Mouse (Mus musculus): ENCODE data around the gene Alk. TPM values are rescaled to one million over a fixed set of nuclear protein-coding genes. Genes with fewer than 3 reads are reported as not detected.

Gene Alk
- polyA plus RNA-seq, 1 experiment from 2014 or later: 0.43 TPM

DNA sequence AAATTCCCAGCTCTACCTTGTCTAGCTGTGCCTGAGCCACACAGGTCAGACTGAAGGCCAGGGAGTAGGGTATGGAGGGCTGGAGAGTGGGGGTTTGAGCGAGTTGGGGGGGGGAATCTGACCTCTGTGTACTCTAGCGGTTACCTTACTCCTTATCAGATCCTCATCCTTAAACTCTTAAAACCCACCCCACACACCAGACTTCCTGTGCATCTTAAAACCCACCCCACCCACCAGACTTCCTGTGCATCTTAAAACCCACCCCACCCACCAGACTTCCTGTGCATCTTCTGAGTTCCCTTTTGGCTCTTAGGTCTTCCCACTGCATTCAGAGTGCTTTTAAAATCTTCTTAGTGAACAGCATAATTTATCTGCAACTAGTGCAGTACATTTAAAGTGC, 422.0 kb downstream of the Alk start:
- H3K9me3 ChIP-seq (replicated peaks): no peaks in the 10 kb centered on the region
- no peak for ATAC-seq (ENCODE audit: insufficient number of reproducible peaks, low FRiP score)

DNA sequence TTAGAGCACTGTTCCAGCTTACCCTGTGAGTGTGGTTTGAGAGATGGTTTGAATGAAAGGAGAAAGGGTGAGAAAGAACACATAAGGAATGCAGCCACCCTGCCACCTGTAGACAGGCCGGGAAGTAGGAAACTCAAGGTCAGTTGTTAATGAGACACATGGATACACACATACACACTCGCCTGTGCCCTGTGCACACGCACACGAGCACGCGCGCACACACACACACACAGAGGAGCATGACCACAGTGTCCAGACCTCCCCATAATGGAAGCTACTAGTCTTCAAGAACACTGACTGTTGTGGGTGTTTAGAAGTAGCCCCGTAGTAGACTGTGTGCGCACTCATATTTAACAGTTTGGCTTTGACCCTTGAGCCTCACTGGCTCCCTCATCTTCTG, 424.2 kb downstream of the Alk start:
- Histone ChIP-seq H3K4me1 (replicated peaks) (no peaks in the 10 kb centered on the region), H3K27ac (ENCODE audit: poor library complexity, severe bottlenecking) (no peak overlapping the region), H3K4me2 (no peak overlapping the region), H3K4me3 (no peak overlapping the region), H3K9me3 (replicated peaks) (no peaks in the 10 kb centered on the region), H3K36me3 (no peaks in the 10 kb centered on the region), H3K27me3 (replicated peaks) (no peaks in the 10 kb centered on the region), H3K9ac (no peak overlapping the region)
- WGBS: 90% methylated on average over 9 of the region's 9 CpGs
- no peak for ATAC-seq (ENCODE audit: insufficient number of reproducible peaks, low FRiP score)

More for the DNA sequence above, 422.0 kb downstream of the Alk start:
- Histone ChIP-seq H3K9ac (no peak overlapping the region), H3K27me3 (replicated peaks) (no peaks in the 10 kb centered on the region), H3K36me3 (no peaks in the 10 kb centered on the region), H3K4me3 (no peak overlapping the region), H3K27ac (ENCODE audit: poor library complexity, severe bottlenecking) (no peak overlapping the region), H3K4me1 (replicated peaks) (no peaks in the 10 kb centered on the region), H3K4me2 (no peak overlapping the region)
- 47% methylated on average over 2 of the region's 2 CpGs for WGBS

DNA sequence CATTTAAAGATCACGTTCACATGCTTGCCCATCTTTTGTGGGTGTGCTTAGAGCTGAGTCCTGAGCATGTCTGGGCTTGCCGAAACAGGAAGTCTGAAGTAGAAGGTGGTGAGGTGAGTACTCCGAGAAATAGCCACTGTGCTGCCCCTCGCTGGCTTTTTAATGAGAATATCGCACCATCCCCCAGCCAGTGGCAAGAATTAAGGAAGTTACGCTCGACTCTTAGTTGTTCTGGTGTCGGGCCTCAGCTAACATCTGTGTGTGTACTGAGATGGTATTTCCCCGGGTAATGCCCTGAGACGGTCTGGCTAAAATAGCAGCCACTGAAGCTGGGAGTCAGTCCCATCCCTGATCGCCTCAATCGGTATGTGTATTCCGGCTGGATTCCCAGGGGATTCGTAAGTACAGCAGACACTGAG, 424.7 kb downstream of the Alk start:
- 83% methylated on average over 14 of the region's 14 CpGs for WGBS
- H3K9me3 ChIP-seq (replicated peaks): no peaks in the 10 kb centered on the region
- ATAC-seq (ENCODE audit: insufficient number of reproducible peaks, low FRiP score): no peak
- H3K4me1 ChIP-seq (replicated peaks): no peaks in the 10 kb centered on the region
- no peaks in the 10 kb centered on the region for H3K36me3 ChIP-seq
- H3K9ac ChIP-seq: no peak overlapping the region
- no peaks in the 10 kb centered on the region for H3K27me3 ChIP-seq (replicated peaks)
- no peak overlapping the region for H3K4me3 ChIP-seq
- no peak overlapping the region for H3K27ac ChIP-seq (ENCODE audit: poor library complexity, severe bottlenecking)
- H3K4me2 ChIP-seq: no peak overlapping the region

DNA sequence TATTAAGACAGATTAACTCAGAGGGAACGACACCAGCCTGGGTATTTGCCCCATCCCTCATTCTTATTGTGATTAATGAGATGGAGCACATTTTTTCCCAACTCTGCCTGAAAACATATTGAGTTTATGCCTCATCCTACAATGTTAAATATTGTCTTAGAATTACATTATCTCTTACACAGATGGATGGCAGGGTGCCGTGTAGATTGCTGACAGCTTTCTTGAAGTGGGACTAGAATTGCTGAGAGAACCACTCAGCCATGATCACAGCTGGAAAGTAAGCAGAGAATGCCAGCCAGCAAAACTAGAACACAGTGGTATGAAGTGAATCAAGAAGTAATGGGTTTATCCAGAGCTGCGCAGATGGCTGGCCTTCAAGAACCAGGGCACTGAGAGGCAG, 430.6 kb downstream of the Alk start:
- Histone ChIP-seq H3K27me3 (replicated peaks) (no peaks in the 10 kb centered on the region), H3K4me2 (no peak overlapping the region), H3K4me3 (no peak overlapping the region), H3K9me3 (replicated peaks) (no peaks in the 10 kb centered on the region), H3K36me3 (no peaks in the 10 kb centered on the region), H3K27ac (ENCODE audit: poor library complexity, severe bottlenecking) (no peak overlapping the region), H3K4me1 (replicated peaks) (no peaks in the 10 kb centered on the region), H3K9ac (no peak overlapping the region)
- WGBS: 74% methylated on average over 3 of the region's 3 CpGs
- no peak for ATAC-seq (ENCODE audit: insufficient number of reproducible peaks, low FRiP score)

DNA sequence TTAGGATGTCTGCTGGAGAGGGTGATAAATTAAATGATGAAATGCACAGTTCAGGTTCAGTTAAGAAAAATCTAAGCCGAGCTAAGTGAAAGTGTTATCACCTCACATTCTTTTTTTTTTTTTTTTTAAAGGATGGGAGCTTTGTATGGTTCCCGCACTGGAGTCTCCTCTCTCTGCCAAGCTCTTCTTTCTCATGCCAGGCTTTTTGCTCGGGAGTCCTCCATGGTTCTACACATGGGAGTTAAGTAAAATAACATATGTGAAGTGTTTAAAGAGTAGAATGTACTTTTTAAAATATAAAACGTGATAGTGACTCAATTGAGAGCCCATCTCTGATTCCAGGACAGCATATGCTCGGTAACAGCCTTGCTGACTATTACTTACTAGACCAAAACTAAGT, 436.3 kb downstream of the Alk start:
- Histone ChIP-seq H3K27me3 (replicated peaks) (no peaks in the 10 kb centered on the region), H3K27ac (ENCODE audit: poor library complexity, severe bottlenecking) (no peak overlapping the region), H3K9ac (no peak overlapping the region), H3K4me2 (no peak overlapping the region), H3K36me3 (no peaks in the 10 kb centered on the region), H3K4me1 (replicated peaks) (no peaks in the 10 kb centered on the region), H3K4me3 (no peak overlapping the region), H3K9me3 (replicated peaks) (no peaks in the 10 kb centered on the region)
- no peak for ATAC-seq (ENCODE audit: insufficient number of reproducible peaks, low FRiP score)
- WGBS: 62% methylated on average over 5 of the region's 5 CpGs

DNA sequence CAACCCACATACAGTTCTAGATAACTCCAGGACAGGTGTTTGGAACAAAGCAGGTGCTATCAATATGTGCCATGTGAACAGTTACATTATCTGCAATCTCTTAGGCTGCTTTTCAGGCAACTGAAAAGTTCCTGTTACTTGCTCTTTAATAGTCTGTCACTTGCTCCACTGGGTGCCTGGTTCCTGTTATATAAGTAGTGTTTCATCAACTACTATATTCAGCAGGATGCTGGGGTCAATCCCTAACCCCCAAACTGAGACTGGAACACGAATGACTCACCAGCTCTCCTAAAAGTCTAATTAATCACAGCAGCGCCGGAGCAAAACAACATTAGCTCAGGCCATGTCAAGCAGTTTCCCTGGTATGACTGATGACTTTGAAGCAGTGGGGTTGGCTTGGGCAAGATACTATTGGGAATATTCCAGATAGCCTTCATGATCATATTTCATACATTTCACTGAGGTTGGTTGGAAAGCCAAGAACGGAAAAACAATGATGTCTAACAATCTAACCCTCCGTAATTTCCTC, 445.5 kb downstream of the Alk start:
- Histone ChIP-seq H3K4me2 (no peak overlapping the region), H3K36me3 (no peaks in the 10 kb centered on the region), H3K27me3 (replicated peaks) (no peaks in the 10 kb centered on the region), H3K27ac (ENCODE audit: poor library complexity, severe bottlenecking) (no peak overlapping the region), H3K4me3 (no peak overlapping the region), H3K9ac (no peak overlapping the region), H3K9me3 (replicated peaks) (peaks cover 3% of the 10 kb centered on the region; the same call in 1 of the 2 replicates), H3K4me1 (replicated peaks) (peaks cover 5% of the 10 kb centered on the region; the same call in 1 of the 2 replicates)
- ATAC-seq (ENCODE audit: insufficient number of reproducible peaks, low FRiP score): no peak
- WGBS: 63% methylated on average over 5 of the region's 5 CpGs

DNA sequence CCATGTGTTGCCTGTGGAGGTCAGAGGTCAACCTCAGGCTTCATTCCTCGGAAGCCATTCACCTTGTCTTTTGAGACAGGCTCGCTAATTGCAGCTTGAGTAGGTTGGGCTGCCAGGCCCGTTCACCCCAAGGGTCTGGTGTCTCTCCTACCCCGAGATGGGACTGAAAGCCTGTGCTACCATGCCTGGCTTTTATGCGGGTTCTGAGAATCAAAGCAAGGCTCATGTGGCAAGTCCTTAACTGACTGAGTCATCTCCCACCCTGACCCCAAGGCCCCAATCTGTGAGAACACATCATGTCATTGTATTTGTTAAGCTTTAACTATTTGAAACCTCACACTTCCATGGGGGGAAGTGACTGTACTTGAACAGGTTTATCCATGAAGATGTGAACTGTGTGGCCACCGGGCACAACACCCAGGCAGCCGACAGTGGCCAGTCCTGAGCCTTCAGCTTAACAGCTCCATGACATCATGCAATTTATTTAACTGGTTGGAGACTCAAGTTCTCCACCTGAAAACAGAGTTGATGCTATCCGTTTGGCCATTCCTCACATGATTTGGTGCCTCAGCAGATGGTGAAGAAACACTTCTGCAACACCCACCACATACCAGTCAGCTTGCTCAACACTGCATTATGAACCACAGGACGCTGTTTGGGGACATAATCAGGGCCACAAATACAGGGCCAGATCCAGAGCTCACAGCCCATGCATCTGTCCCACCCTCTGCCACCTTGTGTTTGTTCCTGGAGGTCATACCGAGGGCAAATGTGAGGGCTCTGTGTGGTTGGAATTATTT, 446.4 kb downstream of the Alk start:
- no peak overlapping the region for H3K4me2 ChIP-seq
- peaks cover 5% of the 10 kb centered on the region; the same call in 1 of the 2 replicates for H3K9me3 ChIP-seq (replicated peaks)
- no peak overlapping the region for H3K4me3 ChIP-seq
- H3K27ac ChIP-seq (ENCODE audit: poor library complexity, severe bottlenecking): no peak overlapping the region
- H3K9ac ChIP-seq: no peak overlapping the region
- no peak for ATAC-seq (ENCODE audit: insufficient number of reproducible peaks, low FRiP score)
- H3K4me1 ChIP-seq (replicated peaks): peaks cover 5% of the 10 kb centered on the region; the same call in 1 of the 2 replicates
- no peaks in the 10 kb centered on the region for H3K27me3 ChIP-seq (replicated peaks)
- no peaks in the 10 kb centered on the region for H3K36me3 ChIP-seq
- 74% methylated on average over 10 of the region's 10 CpGs for WGBS

DNA sequence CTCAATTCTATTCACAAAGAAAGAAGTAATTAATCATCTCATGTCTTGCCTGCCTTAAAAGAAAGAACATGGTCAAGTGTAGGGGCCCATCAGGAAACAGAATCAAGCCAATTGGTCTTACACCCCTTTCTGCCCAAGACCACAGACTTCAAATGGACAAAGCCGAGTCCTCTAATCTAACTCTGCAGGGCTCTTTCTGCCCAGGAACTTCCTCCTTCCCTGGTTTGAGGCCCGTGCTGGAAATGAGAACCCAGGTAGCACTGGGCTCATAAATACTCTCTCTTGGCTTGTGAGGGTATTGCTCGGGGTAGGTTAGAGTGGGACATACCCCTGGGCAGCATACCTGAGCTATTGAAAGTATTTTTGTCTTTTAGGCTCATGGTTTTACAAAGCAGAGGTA, 451.4 kb downstream of the Alk start:
- no peak overlapping the region for H3K27ac ChIP-seq (ENCODE audit: poor library complexity, severe bottlenecking)
- no peaks in the 10 kb centered on the region for H3K27me3 ChIP-seq (replicated peaks)
- 83% methylated on average over 3 of the region's 3 CpGs for WGBS
- H3K9me3 ChIP-seq (replicated peaks): peaks cover 5% of the 10 kb centered on the region; the same call in 1 of the 2 replicates
- no peak overlapping the region for H3K9ac ChIP-seq
- H3K4me3 ChIP-seq: no peak overlapping the region
- H3K4me1 ChIP-seq (replicated peaks): no peaks in the 10 kb centered on the region
- ATAC-seq (ENCODE audit: insufficient number of reproducible peaks, low FRiP score): no peak
- H3K4me2 ChIP-seq: no peak overlapping the region
- H3K36me3 ChIP-seq: no peaks in the 10 kb centered on the region

DNA sequence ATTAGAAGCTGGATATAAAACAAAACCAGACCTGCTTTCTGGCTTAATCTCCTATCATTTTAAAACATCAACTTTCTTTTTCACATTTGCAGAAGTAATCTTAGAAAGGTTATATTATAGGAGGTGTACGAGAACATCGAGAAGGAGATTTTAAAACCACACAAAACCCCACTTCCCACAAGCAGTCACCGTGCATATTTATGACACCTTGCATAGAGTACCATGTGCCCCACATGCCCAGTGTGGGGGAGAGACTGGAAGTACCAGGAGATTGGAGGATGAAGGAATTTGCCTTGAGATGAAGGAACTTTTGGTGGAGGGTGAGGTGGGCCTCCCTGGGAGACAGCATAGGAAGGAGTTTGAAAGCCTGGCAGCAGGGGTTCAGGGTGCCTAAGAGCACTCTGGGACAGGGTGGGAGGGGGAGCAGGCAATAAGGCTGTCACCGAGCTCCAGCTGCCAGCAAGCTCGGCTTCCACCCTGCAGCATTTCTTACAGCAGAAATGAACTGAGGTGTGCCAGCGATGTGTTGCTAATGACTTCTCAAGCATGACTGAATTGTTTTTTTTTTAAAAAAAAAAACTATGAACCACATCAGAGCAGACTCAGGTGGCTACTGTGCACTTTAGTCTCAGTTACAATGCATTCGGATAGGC, 459.4 kb downstream of the Alk start:
- Histone ChIP-seq H3K4me2 (no peak overlapping the region), H3K36me3 (no peaks in the 10 kb centered on the region), H3K4me3 (no peak overlapping the region), H3K9me3 (replicated peaks) (no peaks in the 10 kb centered on the region; the same call in 1 of the 2 replicates), H3K27ac (ENCODE audit: poor library complexity, severe bottlenecking) (no peak overlapping the region), H3K27me3 (replicated peaks) (no peaks in the 10 kb centered on the region), H3K4me1 (replicated peaks) (no peaks in the 10 kb centered on the region), H3K9ac (no peak overlapping the region)
- no peak for ATAC-seq (ENCODE audit: insufficient number of reproducible peaks, low FRiP score)
- 70% methylated on average over 7 of the region's 7 CpGs for WGBS

DNA sequence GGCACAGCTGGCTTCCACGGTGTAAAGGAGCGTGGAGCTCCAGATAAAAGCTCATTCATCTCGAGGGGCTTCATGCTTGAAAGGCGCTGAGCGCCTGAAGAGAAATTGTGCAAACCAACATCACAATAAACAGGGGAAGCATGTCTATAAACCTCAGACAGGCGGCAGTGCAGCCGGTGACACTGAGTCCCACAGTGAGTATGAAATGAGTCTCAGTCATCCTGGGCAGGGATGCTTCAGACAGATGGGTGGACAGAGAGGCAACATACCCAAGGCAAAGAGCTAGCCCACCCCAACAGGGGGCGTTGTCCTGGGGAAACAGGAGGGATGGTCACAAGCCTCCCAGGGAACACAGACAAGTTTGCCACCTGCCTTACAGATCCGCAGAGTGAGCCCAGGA, 460.0 kb downstream of the Alk start:
- 75% methylated on average over 9 of the region's 9 CpGs for WGBS

DNA sequence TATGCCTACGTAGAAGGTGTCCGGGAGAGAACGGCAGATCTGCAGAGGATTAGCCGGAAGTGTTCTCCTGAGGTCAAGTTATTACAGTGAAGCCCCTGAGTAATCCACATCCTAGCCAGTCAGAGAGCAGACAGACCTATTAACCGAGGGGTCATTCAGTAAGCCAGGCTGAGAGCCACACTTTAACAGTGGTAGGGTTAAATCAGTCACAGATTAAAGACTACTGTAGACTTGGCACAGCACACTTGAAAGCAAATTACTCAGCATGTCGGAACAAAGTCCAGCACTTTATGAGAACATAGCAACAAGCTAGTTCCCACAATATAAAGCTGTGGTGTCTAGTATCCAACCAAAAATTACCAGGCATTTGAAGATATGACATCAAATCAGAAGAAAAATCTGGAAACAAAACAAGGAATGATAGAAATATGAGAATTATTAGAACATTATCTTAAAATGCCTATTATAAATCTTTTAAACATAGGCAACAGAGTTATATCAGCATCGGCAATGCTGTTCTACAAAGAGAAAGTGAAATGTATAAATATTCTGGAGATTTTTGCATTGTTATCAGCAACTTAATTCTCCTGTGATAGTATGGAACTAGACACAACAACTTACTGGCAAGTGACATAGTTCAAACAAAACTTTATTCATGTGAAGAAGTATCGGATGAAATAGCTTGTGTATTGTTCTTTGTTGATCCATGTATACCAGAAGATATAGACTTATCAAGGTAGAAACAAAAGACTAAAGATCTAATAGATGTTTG, 472.1 kb downstream of the Alk start:
- Histone ChIP-seq H3K9me3 (replicated peaks) (peaks cover 10% of the 10 kb centered on the region; the same call in 1 of the 2 replicates), H3K4me3 (no peak overlapping the region), H3K9ac (no peak overlapping the region), H3K36me3 (no peaks in the 10 kb centered on the region), H3K4me2 (no peak overlapping the region), H3K4me1 (replicated peaks) (no peaks in the 10 kb centered on the region), H3K27ac (ENCODE audit: poor library complexity, severe bottlenecking) (no peak overlapping the region), H3K27me3 (replicated peaks) (no peaks in the 10 kb centered on the region)
- WGBS: 75% methylated on average over 8 of the region's 8 CpGs
- ATAC-seq (ENCODE audit: insufficient number of reproducible peaks, low FRiP score): no peak

More for the DNA sequence above, 460.0 kb downstream of the Alk start:
- no peak overlapping the region for H3K4me2 ChIP-seq
- H3K4me3 ChIP-seq: no peak overlapping the region
- no peaks in the 10 kb centered on the region for H3K27me3 ChIP-seq (replicated peaks)
- H3K9me3 ChIP-seq (replicated peaks): no peaks in the 10 kb centered on the region; the same call in 1 of the 2 replicates
- no peak for ATAC-seq (ENCODE audit: insufficient number of reproducible peaks, low FRiP score)
- no peak overlapping the region for H3K9ac ChIP-seq
- H3K27ac ChIP-seq (ENCODE audit: poor library complexity, severe bottlenecking): no peak overlapping the region
- no peaks in the 10 kb centered on the region for H3K36me3 ChIP-seq
- no peaks in the 10 kb centered on the region for H3K4me1 ChIP-seq (replicated peaks)
